Mouse (Mus musculus) bone marrow, adult 2 months (tissue): ENCODE results near the gene Emilin2. TPM values are rescaled to one million over a fixed set of nuclear protein-coding genes. Genes with fewer than 3 reads are reported as not detected.

Experiments
- H3K27ac ChIP-seq: fragments of 200-500 bp; 2 replicates; pipeline ENCODE4 v1.5.1; 2012; ENCODE audit warnings: low read depth, mild to moderate bottlenecking, control low read depth, inconsistent platforms, low read length; ENCODE audit not compliant: control insufficient read depth, poor library complexity, insufficient read depth
- H3K4me1 ChIP-seq: fragments of 200-500 bp; 2 replicates; pipeline ENCODE4 v1.6.1; 2011; ENCODE audit warnings: low read length; ENCODE audit not compliant: control insufficient read depth, insufficient read depth
- H3K4me3 ChIP-seq: fragments of 200-500 bp; replicated peaks from 2 replicates; pipeline ENCODE3; 2011; ENCODE audit warnings: mild to moderate bottlenecking, low read depth, low read length, control low read depth; ENCODE audit not compliant: control insufficient read depth
- CTCF ChIP-seq: fragments of 200-500 bp; IDR thresholded peaks from 2 replicates; pipeline ENCODE4 v1.5.1; 2011; ENCODE audit warnings: low read length, control low read depth; ENCODE audit not compliant: control insufficient read depth, insufficient read depth
- POLR2A ChIP-seq: fragments of 200-500 bp; IDR thresholded peaks from 2 replicates; pipeline ENCODE4 v1.6.1; 2011; ENCODE audit warnings: low read depth, mild to moderate bottlenecking, control low read depth, low read length, borderline replicate concordance; ENCODE audit not compliant: control insufficient read depth
- WGBS: fragments of 180-500 bp; shearing (Covaris S2); methylation state at CpG from one replicate; pipeline ENCODE4 v1.1.7; 2018; 5-methylcytosine and 5-hydroxymethylcytosine counted together
- polyA plus RNA-seq: library from polyadenylated mRNA; stranded (reverse); fragments of >200 nt; gene quantifications from 2 replicates; pipeline ENCODE4 v1.2.4, GENCODE M21; 2011; ENCODE audit warnings: low replicate concordance; ENCODE audit not compliant: missing spikeins, insufficient read depth, insufficient read length

The Emilin2 gene
- polyA plus RNA-seq, 1 experiment, result 38.7 TPM

DNA sequence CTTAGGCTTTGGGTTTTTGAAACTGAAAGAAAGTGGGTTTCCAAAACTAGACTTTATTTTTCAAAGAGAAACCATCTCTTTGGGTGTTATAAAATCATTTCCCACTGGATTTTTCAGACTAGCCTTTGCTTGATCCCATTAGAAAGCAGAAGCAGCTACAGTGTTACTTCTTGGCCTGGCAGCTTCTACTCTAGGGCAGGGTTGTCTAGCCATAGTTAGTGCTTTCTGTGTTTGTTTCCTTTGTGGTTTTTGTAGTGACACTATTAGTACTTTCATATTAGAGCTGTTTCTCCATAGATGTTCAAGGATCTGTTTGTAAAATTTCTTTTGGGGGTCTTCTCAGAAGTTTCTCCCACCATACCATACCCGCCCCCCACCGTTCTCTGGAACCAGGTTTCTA lies 95.5 kb downstream of the Emilin2 start:
- TF ChIP-seq CTCF, result no peak
- Histone ChIP-seq H3K4me1 (peaks cover 8% of the 10 kb centered on the region), H3K4me3 (no peak overlapping the region), H3K27ac (no peak overlapping the region)
- 70% methylated on average over 2 of the region's 2 CpGs for WGBS

DNA sequence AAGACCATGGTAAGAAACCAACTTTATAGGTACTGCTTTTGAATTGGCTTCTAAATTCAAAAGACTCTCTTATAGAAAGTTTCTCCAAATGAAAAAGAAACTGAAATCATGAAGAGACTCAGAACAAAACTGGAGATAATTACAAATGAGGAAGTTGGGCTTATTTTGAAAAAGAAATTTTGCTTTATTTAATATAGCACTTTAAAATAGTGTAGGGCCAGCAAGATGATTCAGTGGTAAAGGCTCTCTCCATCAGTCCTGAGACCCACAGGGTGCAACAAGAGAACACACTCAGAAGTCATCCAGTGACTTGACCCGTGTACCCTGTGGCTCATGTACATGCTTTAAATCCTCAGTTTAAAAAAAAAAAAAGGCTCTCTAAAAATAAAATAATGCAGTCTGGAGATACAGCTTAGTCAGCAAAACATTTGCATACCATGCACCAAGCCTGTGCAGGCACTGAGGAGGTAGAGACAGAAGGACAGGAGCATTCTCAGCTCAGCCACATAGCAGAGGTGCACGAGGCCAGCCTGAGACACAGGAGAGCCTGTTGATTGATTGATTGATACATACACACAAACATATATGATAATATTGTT lies 96.4 kb downstream of the Emilin2 start:
- TF ChIP-seq POLR2A, result no peak
- no peak for TF ChIP-seq CTCF
- Histone ChIP-seq H3K4me1 (peaks cover 8% of the 10 kb centered on the region), H3K4me3 (peak overlapping the region; percentile 49), H3K27ac (no peak overlapping the region; the same call in 1 of the 2 replicates)
- WGBS, result 24% methylated on average over 2 of the region's 2 CpGs

DNA sequence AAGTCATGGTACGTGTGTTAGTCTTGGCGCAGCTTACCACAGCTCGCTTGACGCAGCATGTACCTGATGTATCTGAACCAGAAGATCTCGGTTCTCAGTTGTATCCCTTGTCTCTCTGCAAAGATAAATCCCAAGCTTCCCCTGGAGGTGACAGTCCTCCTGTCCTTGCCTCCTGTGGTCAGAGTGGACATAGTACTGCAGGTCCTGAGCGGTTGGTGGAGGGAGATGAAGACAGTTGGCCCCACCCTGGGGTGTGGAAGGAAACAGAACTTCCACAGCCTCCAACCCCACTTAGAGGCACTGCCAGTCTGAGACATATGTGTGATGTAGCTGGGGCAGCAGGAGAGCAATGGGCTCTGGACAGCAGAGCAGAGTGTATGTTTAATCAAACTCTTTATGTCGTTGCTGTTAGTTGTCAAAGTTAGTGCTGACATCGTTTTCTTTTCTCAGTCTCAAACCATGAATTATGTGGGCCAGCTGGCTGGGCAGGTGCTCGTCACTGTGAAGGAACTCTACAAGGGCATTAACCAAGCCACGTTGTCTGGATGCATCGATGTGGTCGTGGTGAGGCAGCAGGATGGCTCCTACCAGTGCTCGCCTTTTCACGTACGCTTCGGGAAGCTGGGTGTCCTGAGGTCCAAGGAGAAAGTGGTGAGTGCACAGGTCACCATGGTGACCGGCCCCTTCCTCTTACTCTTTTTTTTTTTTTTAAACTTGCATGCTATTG lies 97.1 kb downstream of the Emilin2 start:
- 14% methylated on average over 17 of the region's 17 CpGs for WGBS
- H3K4me1 ChIP-seq, result peaks cover 8% of the 10 kb centered on the region
- no peak for TF ChIP-seq CTCF
- TF ChIP-seq POLR2A, result no peak
- H3K4me3 ChIP-seq, result peak overlapping the region; percentile 21
- peak overlapping the region; percentile 1; the same call in 1 of the 2 replicates for H3K27ac ChIP-seq

DNA sequence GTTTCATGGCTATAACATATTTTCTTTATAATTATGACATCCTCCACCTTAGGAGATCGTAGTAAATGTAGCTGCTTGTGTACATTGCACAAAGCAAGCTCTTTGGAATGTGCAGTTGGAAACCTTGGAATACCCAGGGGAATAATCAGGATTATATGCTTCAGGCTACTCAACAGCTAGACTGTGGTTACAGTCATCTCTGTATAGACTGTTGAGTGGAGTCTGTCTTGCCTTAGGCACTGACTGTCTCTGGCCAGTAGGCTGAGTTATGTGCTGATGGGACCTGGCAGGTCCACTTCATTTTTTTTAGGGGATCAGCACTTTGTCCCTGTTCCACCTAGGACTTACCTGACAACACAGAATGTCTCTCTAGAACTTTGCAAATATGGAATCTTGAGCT lies 98.1 kb downstream of the Emilin2 start:
- 88% methylated on average over 1 of the region's 1 CpGs for WGBS
- TF ChIP-seq POLR2A, result no peak
- TF ChIP-seq CTCF, result no peak
- Histone ChIP-seq H3K4me3 (no peak overlapping the region), H3K4me1 (peaks cover 11% of the 10 kb centered on the region), H3K27ac (no peak overlapping the region)

DNA sequence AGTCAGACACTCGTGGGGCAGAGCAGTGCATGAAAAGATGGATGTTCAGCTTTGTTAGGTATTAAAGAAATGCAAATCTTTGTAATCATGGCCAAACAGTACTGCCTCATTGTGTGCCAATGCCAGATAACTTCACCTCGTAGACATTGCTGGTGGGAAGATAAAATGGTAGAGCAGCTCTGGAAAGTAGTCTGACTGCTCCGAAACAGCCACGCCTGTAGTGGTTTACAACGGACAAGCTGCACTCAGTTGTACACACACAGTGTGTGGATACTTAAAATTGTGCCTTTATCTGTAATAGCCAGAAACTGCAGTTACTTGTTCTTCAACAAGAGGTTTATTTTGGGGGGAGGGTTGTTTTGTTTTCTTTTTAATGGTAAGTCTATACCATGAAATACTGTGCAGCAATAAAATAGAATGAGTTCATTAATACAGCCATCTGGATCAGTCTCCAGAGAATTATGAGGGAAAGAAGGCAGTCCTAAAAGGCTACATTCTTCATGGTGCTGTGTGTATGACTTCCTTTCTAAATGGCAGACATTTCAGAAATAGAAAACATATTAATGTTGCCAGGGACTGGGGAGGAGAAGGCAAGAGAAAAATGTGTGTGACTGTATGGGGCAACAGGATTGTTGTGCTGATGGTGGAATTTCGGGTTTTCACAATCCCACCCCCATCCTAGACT lies 99.7 kb downstream of the Emilin2 start:
- Histone ChIP-seq H3K4me1 (peaks cover 11% of the 10 kb centered on the region), H3K27ac (no peak overlapping the region), H3K4me3 (no peak overlapping the region)
- WGBS, result 59% methylated on average over 6 of the region's 6 CpGs
- TF ChIP-seq CTCF (no peak), POLR2A (no peak)

DNA sequence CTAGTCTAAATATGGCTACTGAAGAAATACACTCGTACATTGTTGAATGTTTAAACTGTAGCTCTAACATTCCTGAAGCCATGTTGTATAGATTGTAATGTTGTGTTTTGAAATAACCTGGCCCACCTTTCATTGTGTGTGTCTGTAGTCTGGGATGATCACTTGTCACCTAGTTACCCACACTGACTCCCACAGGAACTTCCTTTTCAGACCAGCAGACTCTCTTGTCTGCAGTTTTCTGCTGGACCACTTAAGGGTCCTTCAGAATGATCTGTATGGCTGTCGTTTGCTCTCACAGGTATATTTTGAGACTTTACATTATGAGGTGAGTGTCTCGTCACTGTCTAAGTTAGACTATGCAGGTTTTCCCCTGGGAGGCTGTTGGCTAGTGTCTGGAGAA lies 101.8 kb downstream of the Emilin2 start:
- no peak overlapping the region for H3K4me3 ChIP-seq
- TF ChIP-seq POLR2A (no peak), CTCF (no peak)
- peaks cover 9% of the 10 kb centered on the region for H3K4me1 ChIP-seq
- 38% methylated on average over 3 of the region's 3 CpGs for WGBS
- H3K27ac ChIP-seq, result no peak overlapping the region

DNA sequence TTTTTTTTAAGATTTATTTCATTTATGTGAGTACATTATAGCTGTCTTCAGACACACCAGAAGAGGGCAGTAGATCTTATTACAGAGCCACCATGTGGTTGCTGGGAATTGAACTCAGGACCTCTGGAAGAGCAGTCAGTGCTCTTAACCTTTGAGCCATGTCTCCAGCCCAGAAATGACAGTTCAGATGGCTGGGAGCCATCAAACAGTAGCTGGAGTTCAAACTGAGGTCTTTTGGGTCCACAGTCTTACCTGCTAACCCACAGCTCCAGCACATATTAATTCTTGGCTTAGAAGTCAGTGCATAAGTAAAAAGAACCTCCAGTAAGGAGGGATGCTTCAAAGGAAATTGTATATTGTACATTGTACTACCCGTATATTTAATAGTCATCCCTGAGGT lies 102.9 kb downstream of the Emilin2 start:
- Histone ChIP-seq H3K4me1 (peaks cover 3% of the 10 kb centered on the region), H3K4me3 (no peak overlapping the region), H3K27ac (no peak overlapping the region)
- 86% methylated on average over 1 of the region's 1 CpGs for WGBS
- no peak for TF ChIP-seq CTCF
- no peak for TF ChIP-seq POLR2A

DNA sequence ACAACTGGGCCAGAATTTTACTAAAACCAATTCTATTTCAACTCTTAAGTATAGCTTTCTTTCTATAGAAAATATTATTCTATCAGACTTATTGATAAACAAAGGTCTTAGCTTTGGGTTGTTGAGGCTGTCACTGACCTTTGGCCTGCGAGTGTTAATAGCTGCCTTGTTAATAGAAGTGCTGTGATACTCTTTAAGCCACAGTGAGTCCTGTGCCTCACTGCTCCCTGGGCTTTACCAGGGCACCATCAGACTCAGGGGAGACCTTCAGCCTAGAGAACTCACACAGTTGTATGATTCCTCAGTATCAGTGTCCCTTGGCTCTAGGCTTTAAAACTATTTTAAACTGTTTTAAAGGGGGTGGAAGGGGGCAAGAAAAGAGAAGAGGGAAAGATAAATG lies 103.4 kb downstream of the Emilin2 start:
- Histone ChIP-seq H3K4me3 (no peak overlapping the region), H3K27ac (no peak overlapping the region), H3K4me1 (peaks cover 3% of the 10 kb centered on the region)
- WGBS, result 89% methylated on average over 1 of the region's 1 CpGs
- TF ChIP-seq POLR2A (no peak), CTCF (no peak)
